Mouse (Mus musculus) kidney, embryonic 14.5 days (tissue): ENCODE results near the gene Adamts2. TPM values are rescaled to one million over a fixed set of nuclear protein-coding genes. Genes with fewer than 3 reads are reported as not detected.

Experiments
- ATAC-seq: fragments of 200-750 bp; cut with Nextera tagmentation; 2 replicates; pipeline ENCODE4 v1.8.0; 2017; ENCODE audit warnings: moderate number of reproducible peaks, mild to moderate bottlenecking, moderate TSS enrichment, moderate library complexity; ENCODE audit not compliant: low FRiP score, low TSS enrichment
- H3K27ac ChIP-seq: fragments of 300-500 bp; sonication (generic); 2 replicates; pipeline ENCODE4 v1.5.1; 2014; ENCODE audit warnings: low read depth, mild to moderate bottlenecking, low read length, moderate library complexity, mixed read lengths
- H3K27me3 ChIP-seq: fragments of 300-500 bp; sonication (generic); 2 replicates; pipeline ENCODE4 v1.6.1; 2014; ENCODE audit warnings: mild to moderate bottlenecking, low read length; ENCODE audit not compliant: control insufficient read depth, insufficient read depth
- H3K36me3 ChIP-seq: fragments of 300-500 bp; sonication (generic); 2 replicates; pipeline ENCODE4 v1.6.1; 2014; ENCODE audit warnings: low read length, mixed read lengths; ENCODE audit not compliant: control insufficient read depth, insufficient read depth
- H3K4me1 ChIP-seq: fragments of 300-500 bp; sonication (generic); 2 replicates; pipeline ENCODE4 v1.6.1; 2014; ENCODE audit warnings: low read length, mixed read lengths; ENCODE audit not compliant: control insufficient read depth, insufficient read depth
- H3K4me2 ChIP-seq: fragments of 300-500 bp; sonication (generic); replicated peaks from 2 replicates; pipeline ENCODE4 v1.6.1; 2014; ENCODE audit warnings: low read depth, mild to moderate bottlenecking, low read length
- H3K4me3 ChIP-seq: fragments of 300-500 bp; sonication (generic); 2 replicates; pipeline ENCODE4 v1.5.1; 2014; ENCODE audit warnings: mild to moderate bottlenecking, low read length
- H3K9ac ChIP-seq: fragments of 300-500 bp; sonication (generic); 2 replicates; pipeline ENCODE4 v1.6.1; 2014; ENCODE audit warnings: low read depth, mild to moderate bottlenecking, low read length, moderate library complexity
- H3K9me3 ChIP-seq: fragments of 300-500 bp; sonication (generic); 2 replicates; pipeline ENCODE4 v1.6.1; 2016; ENCODE audit warnings: low read length; ENCODE audit not compliant: control insufficient read depth
- WGBS: fragments of 180-500 bp; shearing (Covaris S2); extraction: QIAGEN DNeasy Blood & Tissue Kit; methylation state at CpG from one replicate; pipeline ENCODE4 v1.1.7; 2014; 5-methylcytosine and 5-hydroxymethylcytosine counted together
- polyA plus RNA-seq: library from polyadenylated mRNA; unstranded; fragments of >200 nt; fragmentation: Nextera tagmentation; extraction: Ambion mirVana; gene quantifications from 2 replicates; pipeline ENCODE4 v1.2.1, GENCODE M21; 2014

Adamts2 gene
- polyA plus RNA-seq, 1 experiment from 2014 or later = 2.8 TPM

- H3K9me3 ChIP-seq = no peaks in the 10 kb centered on the region
- H3K4me1 ChIP-seq = no peaks in the 10 kb centered on the region
- H3K27me3 ChIP-seq = no peaks in the 10 kb centered on the region
- ATAC-seq = no peak
- H3K36me3 ChIP-seq = no peaks in the 10 kb centered on the region
- 70% methylated on average over 9 of the region's 9 CpGs for WGBS
- no peak overlapping the region for H3K9ac ChIP-seq
- H3K4me3 ChIP-seq = no peak overlapping the region
- no peak overlapping the region for H3K4me2 ChIP-seq
- H3K27ac ChIP-seq = no peak overlapping the region
Measured at GRCm38 (mm10) chr11:50653746-50654431, 52.0 kb downstream of the Adamts2 start.

GRCm38 (mm10) chr11:50658826-50659225 is 56.9 kb downstream of the Adamts2 start:
- 77% methylated on average over 6 of the region's 6 CpGs for WGBS
- H3K4me3 ChIP-seq = no peak overlapping the region
- no peaks in the 10 kb centered on the region for H3K36me3 ChIP-seq
- H3K27me3 ChIP-seq = no peaks in the 10 kb centered on the region
- ATAC-seq = no peak
- H3K4me1 ChIP-seq = no peaks in the 10 kb centered on the region
- H3K9me3 ChIP-seq = no peaks in the 10 kb centered on the region
- H3K9ac ChIP-seq = no peak overlapping the region
- H3K4me2 ChIP-seq = no peak overlapping the region
- no peak overlapping the region for H3K27ac ChIP-seq

GRCm38 (mm10) chr11:50662176-50662575 is 60.3 kb downstream of the Adamts2 start:
- H3K36me3 ChIP-seq = no peaks in the 10 kb centered on the region
- H3K9me3 ChIP-seq = no peaks in the 10 kb centered on the region
- no peaks in the 10 kb centered on the region for H3K4me1 ChIP-seq
- H3K4me2 ChIP-seq = no peak overlapping the region
- no peak overlapping the region for H3K9ac ChIP-seq
- H3K27me3 ChIP-seq = no peaks in the 10 kb centered on the region
- WGBS = 93% methylated on average over 3 of the region's 3 CpGs
- H3K27ac ChIP-seq = no peak overlapping the region
- H3K4me3 ChIP-seq = no peak overlapping the region
- no peak for ATAC-seq

GRCm38 (mm10) chr11:50664826-50665225 is 62.9 kb downstream of the Adamts2 start:
- no peaks in the 10 kb centered on the region for H3K9me3 ChIP-seq
- no peak for ATAC-seq
- H3K4me2 ChIP-seq = no peak overlapping the region
- no peaks in the 10 kb centered on the region for H3K36me3 ChIP-seq
- 69% methylated on average over 4 of the region's 4 CpGs for WGBS
- no peaks in the 10 kb centered on the region for H3K4me1 ChIP-seq
- no peak overlapping the region for H3K4me3 ChIP-seq
- H3K27me3 ChIP-seq = no peaks in the 10 kb centered on the region
- H3K9ac ChIP-seq = no peak overlapping the region
- no peak overlapping the region for H3K27ac ChIP-seq

- no peak overlapping the region for H3K4me2 ChIP-seq
- H3K27me3 ChIP-seq = no peaks in the 10 kb centered on the region
- no peak overlapping the region for H3K9ac ChIP-seq
- H3K9me3 ChIP-seq = no peaks in the 10 kb centered on the region
- 59% methylated on average over 9 of the region's 9 CpGs for WGBS
- no peaks in the 10 kb centered on the region for H3K36me3 ChIP-seq
- H3K27ac ChIP-seq = no peak overlapping the region
- ATAC-seq = no peak
- no peak overlapping the region for H3K4me3 ChIP-seq
- H3K4me1 ChIP-seq = no peaks in the 10 kb centered on the region
Measured at GRCm38 (mm10) chr11:50669542-50670362, 67.9 kb downstream of the Adamts2 start.

GRCm38 (mm10) chr11:50670363-50670725 is 68.5 kb downstream of the Adamts2 start:
- Histone ChIP-seq H3K27me3 (no peaks in the 10 kb centered on the region), H3K9ac (no peak overlapping the region), H3K36me3 (no peaks in the 10 kb centered on the region), H3K9me3 (no peaks in the 10 kb centered on the region), H3K4me1 (no peaks in the 10 kb centered on the region), H3K27ac (no peak overlapping the region), H3K4me3 (no peak overlapping the region), H3K4me2 (no peak overlapping the region)
- 73% methylated on average over 5 of the region's 5 CpGs for WGBS
- no peak for ATAC-seq

GRCm38 (mm10) chr11:50670881-50671280 is 69.0 kb downstream of the Adamts2 start:
- Histone ChIP-seq H3K9ac (no peak overlapping the region), H3K4me2 (no peak overlapping the region), H3K9me3 (no peaks in the 10 kb centered on the region), H3K27me3 (no peaks in the 10 kb centered on the region), H3K4me1 (no peaks in the 10 kb centered on the region), H3K4me3 (no peak overlapping the region), H3K27ac (no peak overlapping the region), H3K36me3 (no peaks in the 10 kb centered on the region)
- 94% methylated on average over 1 of the region's 1 CpGs for WGBS
- no peak for ATAC-seq

- 75% methylated on average over 2 of the region's 2 CpGs for WGBS
- ATAC-seq = no peak
Measured at GRCm38 (mm10) chr11:50671376-50671775, 69.5 kb downstream of the Adamts2 start.

GRCm38 (mm10) chr11:50671820-50672310 is 70.0 kb downstream of the Adamts2 start:
- Histone ChIP-seq H3K27ac (no peak overlapping the region), H3K4me3 (no peak overlapping the region), H3K9ac (no peak overlapping the region), H3K27me3 (no peaks in the 10 kb centered on the region), H3K9me3 (no peaks in the 10 kb centered on the region), H3K4me2 (no peak overlapping the region), H3K36me3 (no peaks in the 10 kb centered on the region), H3K4me1 (no peaks in the 10 kb centered on the region)
- 0 out of 2 replicates have a peak, but pooled peaks have one; percentile 20 for ATAC-seq
- WGBS = 54% methylated on average over 7 of the region's 7 CpGs

More at GRCm38 (mm10) chr11:50671376-50671775, 69.5 kb downstream of the Adamts2 start:
- H3K27ac ChIP-seq = no peak overlapping the region
- no peaks in the 10 kb centered on the region for H3K27me3 ChIP-seq
- no peaks in the 10 kb centered on the region for H3K36me3 ChIP-seq
- no peak overlapping the region for H3K4me2 ChIP-seq
- no peak overlapping the region for H3K4me3 ChIP-seq
- H3K9me3 ChIP-seq = no peaks in the 10 kb centered on the region
- no peaks in the 10 kb centered on the region for H3K4me1 ChIP-seq
- no peak overlapping the region for H3K9ac ChIP-seq
